Mouse (Mus musculus) mesoderm, embryonic 11.5 days (tissue): ENCODE measurements around the gene Apobec4.
A peak's percentile ranks its signal among the peaks of the same experiment; 100 is the strongest.

Experiments
- DNase-seq: peaks from one replicate; pipeline ENCODE4 v3.0.0-alpha.2; 2012; ENCODE audit warnings: low read depth, low spot score

Apobec4 gene

DNA sequence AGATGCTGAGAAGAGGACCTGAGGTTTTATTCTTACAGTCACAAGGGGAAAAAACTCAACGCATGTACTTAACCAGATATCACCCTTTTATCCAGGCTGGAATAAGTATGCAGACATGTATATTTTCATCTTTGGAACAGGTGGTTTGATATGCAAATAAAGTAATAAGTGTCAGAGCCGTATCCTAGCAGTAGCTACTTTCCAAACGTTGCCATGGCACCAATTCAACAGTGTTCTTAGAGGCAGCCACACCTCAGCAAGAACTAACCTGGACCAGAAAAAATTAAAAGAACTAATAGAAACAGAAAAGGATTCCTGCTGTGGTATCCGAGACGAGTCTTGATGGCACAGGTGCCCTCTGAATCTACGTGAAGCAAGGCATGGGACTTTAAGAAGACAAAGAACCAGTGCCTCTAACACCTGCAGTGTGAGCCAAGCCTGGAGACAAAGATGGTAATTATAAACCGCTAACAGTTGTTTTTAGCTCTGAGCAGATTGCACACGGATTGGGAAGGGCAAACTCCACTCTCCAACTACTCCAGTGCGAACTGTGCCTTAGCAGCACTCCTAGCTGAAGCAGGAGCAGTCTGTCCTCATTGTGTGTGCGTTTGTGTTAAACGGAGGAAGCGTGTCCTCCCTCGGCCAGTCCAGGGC lies at the start of gene Apobec4:
Gene Apobec4 (plus strand): TSS at position 240 of the 654 bp plus-strand sequence.
- no peak for DNase-seq

DNA sequence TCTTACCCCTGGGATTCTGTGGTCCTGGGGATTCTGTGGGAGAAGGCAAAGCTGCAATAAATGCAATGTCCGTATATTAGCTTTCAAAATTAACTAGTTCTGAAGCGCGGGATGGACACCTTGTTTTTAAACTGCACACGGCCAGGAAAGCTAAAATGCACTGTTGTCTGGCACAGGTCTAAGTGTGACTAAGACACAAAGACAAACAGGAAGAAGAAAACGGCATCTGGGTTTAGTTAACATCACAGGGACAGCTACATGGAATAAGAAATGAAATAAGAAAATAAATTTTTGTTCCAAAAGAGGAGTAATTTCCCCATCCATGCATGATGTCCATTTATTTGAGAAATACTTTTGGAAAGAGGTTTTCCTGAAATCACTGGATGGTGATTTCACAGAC lies 49.3 kb upstream of the Apobec4 start:
- no peak for DNase-seq

DNA sequence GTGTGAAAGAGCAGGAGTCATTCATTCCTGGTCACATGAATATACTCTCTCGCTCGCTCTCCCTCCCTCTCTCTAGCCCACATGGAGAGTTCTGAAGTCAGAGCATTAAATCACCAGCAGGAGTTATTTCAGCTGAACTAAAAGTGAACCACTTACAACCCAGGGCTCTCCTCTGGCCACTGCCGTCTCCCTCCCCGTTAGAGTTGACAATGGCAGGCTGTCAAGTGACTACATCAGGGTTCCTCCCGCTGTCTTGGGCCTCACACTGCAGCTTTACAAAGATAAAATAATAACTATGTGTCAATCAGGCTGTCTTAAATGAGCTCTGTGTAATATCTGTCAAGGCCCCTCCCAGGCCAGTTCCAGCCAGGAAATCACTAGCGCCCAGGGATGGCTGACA lies 47.4 kb upstream of the Apobec4 start:
- DNase-seq, result no peak

GRCm38 (mm10) chr1:152703941-152704340 lies 46.4 kb upstream of the Apobec4 start:
- no peak for DNase-seq

DNA sequence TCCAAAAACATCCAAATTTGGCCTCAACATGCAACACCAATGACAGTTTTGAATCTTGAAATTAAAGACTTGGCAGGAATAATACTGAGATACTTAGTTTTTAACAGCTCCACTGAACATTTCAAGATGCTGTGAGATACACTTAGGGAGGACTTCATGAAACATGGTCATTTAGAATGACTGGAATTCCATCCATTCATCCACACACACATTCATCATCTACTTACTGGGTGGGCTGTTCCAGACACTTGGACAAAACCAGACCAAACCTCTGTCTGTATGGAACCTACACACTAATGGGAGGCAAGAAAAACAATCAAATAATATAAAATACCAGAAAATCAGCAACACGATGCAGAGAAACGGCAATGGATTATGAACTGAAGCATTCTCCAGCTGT lies 42.8 kb upstream of the Apobec4 start:
- no peak for DNase-seq

GRCm38 (mm10) chr1:152711037-152711436 lies 39.3 kb upstream of the Apobec4 start:
- no peak for DNase-seq

GRCm38 (mm10) chr1:152713924-152714323 lies 36.4 kb upstream of the Apobec4 start:
- no peak for DNase-seq

DNA sequence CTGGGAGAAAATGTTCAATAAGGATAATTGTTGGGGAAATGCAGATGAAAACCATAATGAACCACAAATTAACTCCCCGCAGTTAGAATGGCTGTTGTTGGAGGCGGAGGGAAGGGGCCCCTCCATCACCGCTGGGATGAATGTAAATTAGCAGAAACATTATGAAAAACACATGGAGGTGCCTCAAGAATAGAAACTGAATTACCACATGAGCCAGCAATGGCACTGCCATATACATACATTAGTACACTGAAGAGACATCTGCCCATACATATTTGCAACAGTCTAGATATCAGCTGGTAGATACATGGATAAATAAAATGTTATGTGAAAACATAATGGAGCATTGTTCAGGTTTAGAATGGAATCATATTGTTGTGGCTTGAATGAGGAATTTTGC lies 35.9 kb upstream of the Apobec4 start:
- DNase-seq, result no peak

- no peak for DNase-seq
Observed at GRCm38 (mm10) chr1:152717329-152717728, 33.0 kb upstream of the Apobec4 start.

DNA sequence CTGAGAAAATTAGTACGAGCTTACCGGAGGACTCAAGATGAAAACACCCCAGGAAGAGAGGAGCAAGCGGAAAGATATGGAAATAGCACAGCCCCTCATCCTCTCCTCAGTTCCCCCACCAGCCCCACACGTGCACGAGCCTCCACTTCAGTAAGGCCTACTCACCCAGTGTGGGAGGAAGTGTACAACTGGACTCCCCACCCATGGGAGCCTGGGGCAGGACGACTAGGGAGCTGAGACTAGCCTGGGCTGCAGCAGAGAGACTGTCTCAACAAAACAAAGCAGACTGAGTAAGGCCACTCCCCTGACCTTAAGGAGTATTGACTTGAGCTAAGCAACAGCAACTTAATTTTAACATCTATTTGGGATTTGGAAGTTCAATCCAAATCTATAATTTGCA lies 32.2 kb upstream of the Apobec4 start:
- DNase-seq, result no peak

- DNase-seq, result no peak
Observed at GRCm38 (mm10) chr1:152720969-152721368, 29.4 kb upstream of the Apobec4 start.

DNA sequence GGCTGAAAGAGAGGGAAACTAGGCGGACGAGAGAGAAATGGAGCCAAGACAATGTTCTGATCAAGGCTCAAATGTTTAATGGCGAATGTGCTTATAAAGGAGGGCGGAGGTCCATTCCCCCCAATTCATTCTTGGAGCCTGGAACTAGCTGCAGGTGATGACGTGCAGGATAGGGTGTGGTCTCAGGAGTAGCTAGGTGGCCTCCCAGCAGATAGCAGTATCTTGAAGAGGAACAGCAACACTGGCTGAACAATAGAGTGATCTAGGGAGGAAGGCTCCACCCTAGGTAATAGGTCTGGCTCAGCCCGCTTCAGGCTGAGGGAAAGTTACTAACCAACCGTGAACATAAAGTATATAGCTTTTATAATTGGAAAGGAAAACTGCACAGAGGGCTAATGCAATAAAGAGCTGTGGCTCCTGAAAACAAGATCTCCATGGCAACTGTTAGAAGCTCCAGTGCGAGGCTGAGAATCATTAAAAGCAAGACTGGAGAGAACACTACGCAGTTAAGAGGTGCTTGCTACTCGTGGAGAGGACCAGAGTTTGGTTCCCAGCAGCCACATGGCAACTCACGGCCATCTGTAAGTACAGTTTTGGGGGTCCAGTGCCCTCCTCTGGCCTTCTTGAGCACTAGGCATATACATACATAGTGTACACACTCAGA lies 28.7 kb upstream of the Apobec4 start:
- no peak for DNase-seq

- no peak for DNase-seq
Observed at GRCm38 (mm10) chr1:152724286-152724685, 26.1 kb upstream of the Apobec4 start.

GRCm38 (mm10) chr1:152726095-152726494 lies 24.3 kb upstream of the Apobec4 start:
- no peak for DNase-seq

- no peak for DNase-seq
Observed at GRCm38 (mm10) chr1:152727604-152728236, 22.6 kb upstream of the Apobec4 start.

GRCm38 (mm10) chr1:152738793-152739192 lies 11.6 kb upstream of the Apobec4 start:
- DNase-seq, result no peak

DNA sequence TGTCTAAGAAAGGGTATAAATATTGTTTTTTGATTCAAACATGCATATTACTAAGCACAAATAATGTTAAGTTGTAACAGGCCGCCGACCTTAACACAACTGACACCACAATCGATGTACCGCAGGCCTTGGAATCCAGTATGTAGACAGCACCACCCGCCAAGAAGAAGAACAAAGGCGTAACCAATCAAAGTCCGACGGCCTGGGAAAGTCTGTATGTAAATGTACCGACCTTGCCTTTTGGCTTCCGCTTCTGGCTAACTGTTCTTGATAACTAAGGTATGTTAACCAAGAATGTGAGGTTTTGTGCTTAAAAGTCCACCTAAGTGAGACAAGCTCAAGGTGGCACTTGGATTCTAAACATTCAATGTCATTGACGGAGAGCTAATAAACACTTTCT lies 11.0 kb upstream of the Apobec4 start:
- DNase-seq, result no peak

DNA sequence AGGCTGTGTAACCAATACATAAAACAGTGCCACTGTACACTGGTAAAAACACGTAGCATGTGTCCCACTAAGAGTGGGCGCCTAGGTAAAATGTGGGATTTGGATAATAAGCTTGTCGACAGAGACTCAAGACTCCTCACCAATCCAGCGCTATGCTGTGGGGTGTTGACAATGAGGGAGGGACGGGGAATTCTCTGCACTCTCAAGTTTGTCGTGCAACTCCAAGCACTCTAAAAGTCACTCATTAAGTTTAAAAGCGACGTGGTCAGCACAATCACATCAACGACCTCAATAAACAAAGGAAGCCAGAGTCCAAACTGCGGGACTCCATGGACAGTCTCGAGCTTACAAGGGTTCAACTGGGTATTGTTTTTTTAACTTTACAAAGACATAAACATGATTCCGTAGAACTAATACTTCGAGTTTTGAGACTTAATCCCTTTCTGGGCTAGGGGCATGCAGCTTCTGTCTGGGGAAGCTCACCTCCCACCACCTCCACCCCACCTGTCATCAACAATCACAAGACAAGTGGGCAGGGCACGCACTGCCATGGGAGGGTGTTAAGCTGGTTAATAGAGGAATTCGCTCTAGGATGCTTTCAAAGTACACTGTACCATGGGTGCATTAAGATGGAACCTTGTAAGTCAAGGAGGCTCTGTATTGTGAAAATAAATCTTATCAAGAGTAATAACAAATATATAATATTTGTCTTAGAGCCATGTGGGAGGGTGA lies 7.1 kb upstream of the Apobec4 start:
- DNase-seq, result no peak

DNA sequence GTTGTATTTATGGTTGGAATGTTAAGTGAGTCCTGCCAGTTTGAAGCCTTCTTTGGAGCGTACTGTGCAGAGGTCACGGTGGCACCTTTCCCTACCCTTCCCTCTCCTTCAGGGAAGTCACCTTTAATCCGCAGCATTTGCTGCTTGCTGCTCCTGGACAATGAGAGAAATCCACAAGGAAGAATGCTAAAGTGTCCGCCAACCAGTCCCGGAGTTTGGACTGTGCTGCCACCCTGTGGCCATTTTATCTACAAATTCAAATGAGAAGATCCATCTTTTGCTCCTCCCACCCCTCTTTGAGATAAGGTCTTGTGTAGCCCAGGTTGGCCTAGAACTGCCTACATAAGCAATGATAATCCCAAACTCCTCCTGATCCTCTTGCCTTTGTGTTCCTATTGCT lies 3.9 kb upstream of the Apobec4 start:
- DNase-seq, result peak; percentile 86

DNA sequence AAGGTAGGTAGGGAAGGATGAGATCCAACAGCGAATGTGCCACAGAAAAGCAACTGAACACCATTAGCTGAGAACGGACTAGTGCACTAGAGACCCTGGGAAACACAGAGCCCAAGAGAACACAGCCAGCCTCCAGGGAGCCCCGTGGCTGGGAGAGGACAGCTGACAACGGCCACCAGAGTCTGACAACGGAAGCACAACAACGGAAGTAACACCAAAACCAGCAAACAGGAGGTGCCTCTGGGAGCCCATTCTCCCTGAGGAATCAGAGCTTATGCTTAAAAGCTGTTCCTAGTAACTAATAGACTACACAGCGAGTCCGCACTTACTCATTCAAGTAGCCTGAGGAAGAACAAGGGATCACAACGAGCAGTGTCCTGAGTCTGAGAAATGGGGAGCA lies 1.1 kb upstream of the Apobec4 start:
- no peak for DNase-seq

GRCm38 (mm10) chr1:152761791-152762190 lies 11.4 kb downstream of the Apobec4 start:
- no peak for DNase-seq

GRCm38 (mm10) chr1:152766032-152766772 lies 15.9 kb downstream of the Apobec4 start, which contains the start of the genes Rgl1 and Arpc5:
TSS of gene Rgl1 (minus strand) at chr1:152766351.
TSS of gene Arpc5 (plus strand) at chr1:152766542.
- DNase-seq, result peak; percentile 97
